Mouse (Mus musculus) CH12.LX (cell line): ENCODE data around the gene Tmem104. TPM values are rescaled to one million over a fixed set of nuclear protein-coding genes. Genes with fewer than 3 reads are reported as not detected.
A peak's percentile ranks its signal among the peaks of the same experiment; 100 is the strongest.

Source experiments
- DNase-seq: peaks from one replicate; pipeline ENCODE4 v3.0.0-alpha.2; 2013; ENCODE audit errors: extremely low read depth
- H3K27ac ChIP-seq: 2 replicates; pipeline ENCODE4 v1.5.1; 2012; ENCODE audit warnings: low read depth, mild to moderate bottlenecking, control low read depth, moderate library complexity; ENCODE audit not compliant: insufficient read depth
- H3K27me3 ChIP-seq: replicated peaks from 2 replicates; pipeline ENCODE3; 2012; ENCODE audit warnings: inconsistent platforms
- H3K36me3 ChIP-seq, 2 experiments: replicated peaks in 1 of 2; 2 replicates each; pipeline versions ENCODE3 to v1.6.1; 2012; ENCODE audit warnings: inconsistent platforms in 1 of 2, low read length in 1 of 2, mild to moderate bottlenecking in 1 of 2, mixed read lengths in 1 of 2, moderate library complexity in 1 of 2; ENCODE audit not compliant: control insufficient read depth in 1 of 2, insufficient read depth in 1 of 2
- H3K4me1 ChIP-seq, 2 experiments: 2 replicates each; pipeline ENCODE4 v1.6.1; 2012; ENCODE audit warnings: inconsistent platforms in 1 of 2, moderate library complexity in 1 of 2; ENCODE audit not compliant: insufficient read depth in 2 of 2, control insufficient read depth in 1 of 2
- H3K4me2 ChIP-seq: 2 replicates; pipeline ENCODE4 v1.6.1; 2012; ENCODE audit warnings: low read depth, mild to moderate bottlenecking, control low read depth; ENCODE audit not compliant: poor library complexity, insufficient read depth, severe bottlenecking
- H3K4me3 ChIP-seq, 3 experiments: fragments of 150-350 bp in 1 of 3; sonication (generic) in 1 of 3; replicated peaks in 1 of 3; 2 replicates each; pipeline versions ENCODE3 to v1.5.1; 2011 to 2012; ENCODE audit warnings: low read depth in 2 of 3, low read length in 2 of 3, mild to moderate bottlenecking in 2 of 3, moderate library complexity in 2 of 3, control low read depth in 1 of 3, improper control_type of control experiment in 1 of 3, inconsistent platforms in 1 of 3, mixed read lengths in 1 of 3; ENCODE audit not compliant: poor library complexity in 1 of 3
- H3K79me2 ChIP-seq: replicated peaks from 2 replicates; pipeline ENCODE4 v1.6.1; 2012; ENCODE audit warnings: mild to moderate bottlenecking, moderate library complexity; ENCODE audit not compliant: control insufficient read depth, poor library complexity, insufficient read depth, severe bottlenecking; ENCODE audit errors: extremely low read depth
- H3K9ac ChIP-seq: 2 replicates; pipeline ENCODE4 v1.6.1; 2012; ENCODE audit warnings: low read depth, mild to moderate bottlenecking, control low read depth, moderate library complexity; ENCODE audit not compliant: insufficient read depth
- H3K9me3 ChIP-seq: replicated peaks from 2 replicates; pipeline ENCODE3; 2012; ENCODE audit warnings: low read length, inconsistent platforms, mixed read lengths
- BHLHE40 ChIP-seq: IDR thresholded peaks from 2 replicates; pipeline ENCODE4 v1.6.1; 2011; ENCODE audit warnings: mild to moderate bottlenecking, low read depth, low read length, improper control_type of control experiment
- CHD1 ChIP-seq: IDR thresholded peaks from 2 replicates; pipeline ENCODE4 v1.6.1; 2012; ENCODE audit warnings: low read depth, low read length, improper control_type of control experiment, inconsistent platforms
- CHD2 ChIP-seq: IDR thresholded peaks from 2 replicates; pipeline ENCODE4 v1.6.1; 2011; ENCODE audit warnings: low read length, improper control_type of control experiment
- CTCF ChIP-seq, 2 experiments: IDR thresholded peaks in 1 of 2; conservative IDR thresholded peaks in 1 of 2; 2 replicates each; pipeline ENCODE4 v1.5.1; 2011 to 2012; ENCODE audit warnings: low read depth in 2 of 2, low read length in 2 of 2, improper control_type of control experiment in 1 of 2, inconsistent platforms in 1 of 2, mild to moderate bottlenecking in 1 of 2, moderate library complexity in 1 of 2
- ELF1 ChIP-seq: IDR thresholded peaks from 2 replicates; pipeline ENCODE4 v1.6.1; 2014; ENCODE audit warnings: low read depth, mild to moderate bottlenecking, inconsistent platforms, low read length, improper control_type of control experiment
- EP300 ChIP-seq: IDR thresholded peaks from 2 replicates; pipeline ENCODE4 v1.6.1; 2011; ENCODE audit warnings: low read length, improper control_type of control experiment
- ETS1 ChIP-seq: conservative IDR thresholded peaks from 2 replicates; pipeline ENCODE4 v1.6.1; 2012; ENCODE audit warnings: low read depth, mild to moderate bottlenecking, inconsistent platforms, low read length, improper control_type of control experiment, moderate library complexity
- GABPA ChIP-seq: IDR thresholded peaks from 2 replicates; pipeline ENCODE4 v1.6.1; 2012; ENCODE audit warnings: low read depth, low read length, improper control_type of control experiment, inconsistent platforms; ENCODE audit not compliant: insufficient replicate concordance
- HCFC1 ChIP-seq: IDR thresholded peaks from 2 replicates; pipeline ENCODE4 v1.6.1; 2012; ENCODE audit warnings: low read depth, mild to moderate bottlenecking, inconsistent platforms, low read length, improper control_type of control experiment
- JUN ChIP-seq: IDR thresholded peaks from 2 replicates; pipeline ENCODE4 v1.6.1; 2011; ENCODE audit warnings: low read depth, mild to moderate bottlenecking, low read length, improper control_type of control experiment, moderate library complexity; ENCODE audit not compliant: insufficient read depth
- KAT2A ChIP-seq: IDR thresholded peaks from 2 replicates; pipeline ENCODE4 v1.6.1; 2012; ENCODE audit warnings: low read length, improper control_type of control experiment, inconsistent platforms; ENCODE audit not compliant: insufficient replicate concordance
- MEF2A ChIP-seq: IDR thresholded peaks from 2 replicates; pipeline ENCODE4 v1.6.1; 2014; ENCODE audit warnings: low read depth, mild to moderate bottlenecking, inconsistent platforms, low read length, improper control_type of control experiment, borderline replicate concordance
- MXI1 ChIP-seq: IDR thresholded peaks from 2 replicates; pipeline ENCODE4 v1.6.1; 2011; ENCODE audit warnings: mild to moderate bottlenecking, low read depth, low read length, improper control_type of control experiment
- NELFE ChIP-seq: IDR thresholded peaks from 2 replicates; pipeline ENCODE4 v1.6.1; 2011; ENCODE audit warnings: low read depth, low read length, improper control_type of control experiment
- PAX5 ChIP-seq: IDR thresholded peaks from 2 replicates; pipeline ENCODE4 v1.6.1; 2012; ENCODE audit warnings: low read length, inconsistent platforms, mixed read lengths
- POLR2AphosphoS2 ChIP-seq: IDR thresholded peaks from 2 replicates; pipeline ENCODE4 v1.6.1; 2011; ENCODE audit warnings: low read depth, low read length, improper control_type of control experiment
- RAD21 ChIP-seq: IDR thresholded peaks from 2 replicates; pipeline ENCODE4 v1.6.1; 2011; ENCODE audit warnings: low read depth, mild to moderate bottlenecking, low read length, improper control_type of control experiment, moderate library complexity
- RCOR1 ChIP-seq: conservative IDR thresholded peaks from 2 replicates; pipeline ENCODE4 v1.6.1; 2012; ENCODE audit warnings: low read depth, mild to moderate bottlenecking, inconsistent platforms, low read length, improper control_type of control experiment
- SMC3 ChIP-seq: IDR thresholded peaks from 2 replicates; pipeline ENCODE4 v1.6.1; 2011; ENCODE audit warnings: low read depth, low read length, improper control_type of control experiment
- UBTF ChIP-seq: IDR thresholded peaks from 2 replicates; pipeline ENCODE4 v1.6.1; 2012; ENCODE audit warnings: low read depth, mild to moderate bottlenecking, inconsistent platforms, low read length, improper control_type of control experiment, moderate library complexity
- ZC3H11A ChIP-seq: IDR thresholded peaks from 2 replicates; pipeline ENCODE4 v1.6.1; 2012; ENCODE audit warnings: low read depth, mild to moderate bottlenecking, inconsistent platforms, low read length, improper control_type of control experiment
- ZMIZ1 ChIP-seq: IDR thresholded peaks from 2 replicates; pipeline ENCODE4 v1.6.1; 2012; ENCODE audit warnings: low read depth, mild to moderate bottlenecking, inconsistent platforms, low read length, improper control_type of control experiment
- dilution Hi-C: fragments of 300-500 bp; cut with MboI; formaldehyde crosslinking; loops from 2 replicates; pipeline ENCODE4 v1.14.3; 2020; ENCODE audit warnings: low sequenced_read_pairs; ENCODE audit not compliant: extremely low pct_unique_long_range_greater_than_20kb, extremely low pct_ligation_motif_present
- in situ Hi-C: fragments of 300-500 bp; cut with MboI; formaldehyde crosslinking; loops from 3 replicates; pipeline ENCODE4 v1.14.3; 2019; ENCODE audit warnings: low sequenced_read_pairs, low pct_ligation_motif_present, low pct_unique_long_range_greater_than_20kb, mixed read lengths
- polyA plus RNA-seq: library from polyadenylated mRNA; unstranded; fragments of >175 nt; gene quantifications from 2 replicates; pipeline ENCODE4 v1.2.1, GENCODE M21; 2012; ENCODE audit warnings: low read depth; ENCODE audit not compliant: insufficient read length
- total RNA-seq, 2 experiments: library from RNA; depleted of rRNA; stranded (reverse); fragments of 300-350 nt in 1 of 2; fragments of >200 nt in 1 of 2; gene quantifications; 2 replicates each; pipeline ENCODE4 v1.2.3; 2012 to 2014

Tmem104 gene
- total and polyA plus RNA-seq, 3 experiments = 3.5 to 16.1 (median 10.8) TPM

- TF ChIP-seq RAD21 (peak; percentile 79), KAT2A (no peak), CHD2 (no peak), HCFC1 (no peak), ELF1 (no peak), SMC3 (peak; percentile 90), CTCF (conservative IDR thresholded peaks at IDR 0.05 in 1 of 2, IDR thresholded peaks at IDR 0.05 in 1 of 2; ENCODE audit: low read depth in 2 of 2, low read length in 2 of 2) (peak; percentile 71 to 96; a peak in 3 of 4 replicates), NELFE (peak; percentile 28; the same call in 1 of the 2 replicates), PAX5 (no peak), GABPA (no peak), EP300 (no peak), MXI1 (no peak)
- dilution Hi-C loops (no loop called here), in situ Hi-C loops (no loop called here)
- no peaks in the 10 kb centered on the region for H3K9me3 ChIP-seq
- no peaks in the 10 kb centered on the region for H3K79me2 ChIP-seq
- no peaks in the 10 kb centered on the region for H3K27me3 ChIP-seq
- H3K9ac ChIP-seq = no peak overlapping the region
- H3K4me1 ChIP-seq = peaks cover 9 to 56% of the 10 kb centered on the region in 2 experiments
- DNase-seq = peak; percentile 74
- peaks cover 11 to 61% of the 10 kb centered on the region in 2 experiments for H3K36me3 ChIP-seq
- H3K4me2 ChIP-seq = no peak overlapping the region
- no peak overlapping the region for H3K27ac ChIP-seq
- H3K4me3 ChIP-seq = no peak overlapping the region
Measured at GRCm38 (mm10) chr11:115224889-115225288, 37.6 kb downstream of the Tmem104 start.

- in situ Hi-C loops = no loop called here
Measured at GRCm38 (mm10) chr11:115225301-115225700, 38.0 kb downstream of the Tmem104 start.

More at GRCm38 (mm10) chr11:115225301-115225700, 38.0 kb downstream of the Tmem104 start:
- Histone ChIP-seq H3K4me3 (no peak overlapping the region), H3K9ac (no peak overlapping the region), H3K4me1 (peaks cover 10 to 61% of the 10 kb centered on the region in 2 experiments), H3K36me3 (peaks cover 11 to 60% of the 10 kb centered on the region in 2 experiments), H3K27me3 (no peaks in the 10 kb centered on the region), H3K4me2 (no peak overlapping the region), H3K79me2 (no peaks in the 10 kb centered on the region), H3K9me3 (no peaks in the 10 kb centered on the region), H3K27ac (no peak overlapping the region)
- TF ChIP-seq MEF2A (no peak), JUN (no peak), ETS1 (no peak), UBTF (no peak), ZC3H11A (no peak), SMC3 (no peak), CHD1 (no peak), RCOR1 (no peak), GABPA (no peak), PAX5 (no peak), ZMIZ1 (no peak), BHLHE40 (no peak), POLR2AphosphoS2 (no peak)
- DNase-seq = no peak
- dilution Hi-C loops = no loop called here
